Mouse (Mus musculus) hindbrain, embryonic 15.5 days (tissue): ENCODE data around the gene Ak6. TPM values are rescaled to one million over a fixed set of nuclear protein-coding genes. Genes with fewer than 3 reads are reported as not detected.
A peak's percentile ranks its signal among the peaks of the same experiment; 100 is the strongest.

Experiments
- ATAC-seq: fragments of 200-750 bp; cut with Nextera tagmentation; 2 replicates; pipeline ENCODE4 v1.8.0; 2017; ENCODE audit warnings: low read depth, moderate number of reproducible peaks, moderate TSS enrichment; ENCODE audit not compliant: low FRiP score
- H3K27ac ChIP-seq: fragments of 300-500 bp; sonication (generic); replicated peaks from 2 replicates; pipeline ENCODE4 v1.5.1; 2015; ENCODE audit warnings: mild to moderate bottlenecking, inconsistent platforms
- H3K27me3 ChIP-seq: fragments of 300-500 bp; sonication (generic); 2 replicates; pipeline ENCODE4 v1.6.1; 2015; ENCODE audit warnings: control low read depth, inconsistent platforms
- H3K36me3 ChIP-seq: fragments of 300-500 bp; sonication (generic); 2 replicates; pipeline ENCODE4 v1.6.1; 2015; ENCODE audit warnings: control low read depth, inconsistent platforms
- H3K4me1 ChIP-seq: fragments of 300-500 bp; sonication (generic); replicated peaks from 2 replicates; pipeline ENCODE4 v1.6.1; 2015; ENCODE audit warnings: control low read depth, inconsistent platforms
- H3K4me2 ChIP-seq: fragments of 300-500 bp; sonication (generic); 2 replicates; pipeline ENCODE4 v1.6.1; 2015; ENCODE audit warnings: moderate library complexity, mild to moderate bottlenecking, inconsistent platforms
- H3K4me3 ChIP-seq: fragments of 300-500 bp; sonication (generic); 2 replicates; pipeline ENCODE4 v1.5.1; 2015; ENCODE audit warnings: mild to moderate bottlenecking, inconsistent platforms
- H3K9ac ChIP-seq: fragments of 300-500 bp; sonication (generic); 2 replicates; pipeline ENCODE4 v1.6.1; 2015; ENCODE audit warnings: inconsistent platforms
- H3K9me3 ChIP-seq: fragments of 300-500 bp; sonication (generic); 2 replicates; pipeline ENCODE4 v1.6.1; 2016; ENCODE audit warnings: control low read depth, inconsistent platforms
- WGBS: fragments of 180-500 bp; shearing (Covaris S2); methylation state at CpG from one replicate; pipeline ENCODE4 v1.1.7; 2015; 5-methylcytosine and 5-hydroxymethylcytosine counted together
- polyA plus RNA-seq: library from polyadenylated mRNA; unstranded; fragments of >200 nt; fragmentation: Nextera tagmentation; extraction: Ambion mirVana; gene quantifications from 2 replicates; pipeline ENCODE4 v1.2.1, GENCODE M21; 2015

Ak6 gene
- polyA plus RNA-seq, 1 experiment from 2014 or later: 297 TPM

DNA sequence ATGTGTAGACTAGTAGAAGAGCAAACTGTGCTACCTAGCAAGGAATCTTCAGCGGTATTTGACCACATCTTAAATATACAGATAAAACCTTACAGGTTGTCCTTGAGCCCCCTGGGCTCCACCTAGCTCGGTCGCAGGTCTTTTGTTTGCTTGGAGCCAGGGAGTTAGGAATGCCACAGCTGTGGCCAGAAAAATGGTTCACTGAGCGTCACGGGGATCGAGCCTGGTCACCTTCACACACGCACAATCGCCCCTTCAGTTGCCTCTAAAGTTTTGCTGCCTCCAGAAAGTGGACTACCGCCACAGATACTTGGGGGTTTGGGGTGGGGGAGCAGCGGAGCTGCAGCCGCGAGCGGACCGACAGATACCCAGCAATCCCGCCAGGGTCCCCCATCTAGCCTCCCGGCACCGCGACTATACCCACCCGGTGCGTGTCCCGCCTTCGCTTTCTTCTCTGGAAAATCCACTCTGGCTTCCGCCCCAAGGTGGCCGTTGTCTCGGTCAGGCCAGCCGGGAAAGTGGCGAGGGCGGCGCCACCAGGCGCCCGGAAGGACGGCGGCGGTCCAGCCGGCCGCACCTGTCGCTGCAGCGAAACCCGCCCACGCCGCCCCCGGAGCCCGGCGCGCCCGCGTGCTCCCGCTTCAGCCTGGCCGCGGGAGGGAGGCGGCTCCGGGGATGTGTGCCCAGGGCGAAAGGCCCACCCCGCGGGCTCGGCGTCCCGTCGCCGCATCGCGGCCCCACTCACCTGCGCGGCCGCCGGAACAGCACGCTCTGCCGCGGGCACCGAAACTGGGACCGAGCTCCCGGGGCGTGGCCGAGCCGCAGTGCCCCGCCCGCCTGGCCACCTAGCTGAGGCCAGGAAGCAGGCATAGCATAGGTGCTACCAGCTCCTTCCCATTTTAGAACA is 34.3 kb upstream of the Ak6 start, which contains the start of gene Marveld2:
Marveld2 (minus strand) TSS at position 791 of the 907 bp plus-strand sequence.
- Histone ChIP-seq H3K4me2 (peak within 1 kb of the TSS; percentile 70), H3K4me1 (peaks cover 4% of the 10 kb centered on the region; the same call in 1 of the 2 replicates), H3K9ac (peak within 1 kb of the TSS; percentile 49), H3K9me3 (no peaks in the 10 kb centered on the region), H3K27me3 (peaks cover 13% of the 10 kb centered on the region), H3K36me3 (peaks cover 26% of the 10 kb centered on the region), H3K27ac (0 out of 2 replicates have a peak within 1 kb of the TSS, but pooled peaks have one; percentile 30), H3K4me3 (peak within 1 kb of the TSS; percentile 51)
- WGBS: 4% methylated on average over 71 of the region's 77 CpGs
- ATAC-seq: peak; percentile 71

DNA sequence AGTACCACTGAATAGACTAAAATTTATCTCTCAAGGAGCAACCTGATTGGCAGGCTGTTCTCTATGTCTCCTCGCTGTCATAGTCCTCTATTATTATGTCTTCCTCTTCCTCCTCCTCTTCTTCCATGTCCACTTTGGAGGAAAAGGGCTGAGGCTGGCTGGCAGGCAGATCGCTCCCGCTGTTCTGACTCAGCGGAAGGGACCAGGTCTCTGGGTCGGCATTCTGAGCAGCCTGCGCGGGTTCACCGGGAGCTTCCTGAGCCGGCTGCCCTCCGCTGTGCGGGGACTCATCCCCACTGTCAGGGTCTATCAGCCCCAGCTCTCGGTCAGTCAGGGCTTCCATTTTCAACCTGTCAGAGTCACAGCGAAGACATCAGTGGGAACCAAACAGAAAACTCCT is 33.2 kb upstream of the Ak6 start:
- H3K4me3 ChIP-seq: no peak overlapping the region
- WGBS: 76% methylated on average over 13 of the region's 13 CpGs
- ATAC-seq: no peak
- peaks cover 4% of the 10 kb centered on the region; the same call in 1 of the 2 replicates for H3K4me1 ChIP-seq
- H3K9ac ChIP-seq: no peak overlapping the region
- H3K36me3 ChIP-seq: peaks cover 37% of the 10 kb centered on the region
- H3K9me3 ChIP-seq: no peaks in the 10 kb centered on the region
- peaks cover 13% of the 10 kb centered on the region for H3K27me3 ChIP-seq
- no peak overlapping the region for H3K27ac ChIP-seq
- H3K4me2 ChIP-seq: no peak overlapping the region

DNA sequence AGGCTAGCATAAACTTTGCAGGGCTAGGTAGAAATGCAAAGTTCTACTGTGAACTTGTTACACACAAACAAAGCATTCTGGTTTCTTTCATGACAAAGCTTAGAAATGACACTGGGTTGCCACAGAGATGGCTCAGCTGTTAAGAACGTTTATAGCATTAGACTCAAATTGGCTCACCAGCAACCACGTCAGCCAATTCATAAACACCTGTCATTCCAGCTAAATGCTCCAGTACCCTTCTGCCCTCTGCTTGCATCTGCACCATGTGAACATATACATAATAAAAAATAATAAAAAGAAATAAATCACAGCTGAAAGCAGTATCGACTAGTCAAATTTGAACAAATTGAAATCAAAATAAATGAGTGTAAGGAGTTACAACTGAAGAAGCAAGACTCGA is 28.5 kb upstream of the Ak6 start:
- Histone ChIP-seq H3K9ac (no peak overlapping the region), H3K36me3 (peaks cover 72% of the 10 kb centered on the region), H3K4me3 (no peak overlapping the region), H3K27ac (no peak overlapping the region), H3K27me3 (peaks cover 12% of the 10 kb centered on the region), H3K9me3 (no peaks in the 10 kb centered on the region), H3K4me2 (no peak overlapping the region), H3K4me1 (no peaks in the 10 kb centered on the region)
- no peak for ATAC-seq
- WGBS: 90% methylated on average over 4 of the region's 4 CpGs

DNA sequence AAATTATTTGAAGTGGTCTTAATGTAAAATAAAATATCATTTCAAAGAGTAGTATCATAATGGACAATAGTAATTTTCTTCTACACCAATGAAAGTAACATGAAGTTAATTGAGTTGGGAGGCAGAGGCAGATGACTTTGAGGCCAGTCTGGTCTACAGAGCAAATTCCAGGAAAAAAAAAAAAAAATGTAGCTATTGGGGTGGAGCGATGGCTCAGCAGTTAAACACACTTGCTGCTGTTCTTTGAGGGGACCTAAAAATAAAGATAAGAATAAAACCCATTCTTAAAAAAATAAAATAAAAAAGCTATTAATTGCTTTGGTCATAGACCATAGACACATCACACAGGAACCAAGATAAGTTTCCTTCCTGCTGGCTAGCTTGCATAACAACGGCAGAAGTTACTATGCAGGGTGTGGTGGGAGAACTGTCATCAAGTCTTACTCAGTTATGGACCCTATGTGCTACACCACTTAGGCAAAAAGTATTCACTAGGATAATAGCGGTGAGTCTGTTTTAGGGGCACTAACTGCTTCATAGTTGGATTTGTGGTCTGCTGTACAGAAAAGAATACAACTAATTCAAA is 16.6 kb upstream of the Ak6 start:
- H3K9ac ChIP-seq: no peak overlapping the region
- no peak for ATAC-seq
- no peak overlapping the region for H3K4me3 ChIP-seq
- WGBS: 96% methylated on average over 3 of the region's 3 CpGs
- no peaks in the 10 kb centered on the region for H3K9me3 ChIP-seq
- no peak overlapping the region for H3K4me2 ChIP-seq
- H3K27me3 ChIP-seq: no peaks in the 10 kb centered on the region
- H3K36me3 ChIP-seq: peaks cover 74% of the 10 kb centered on the region
- no peak overlapping the region for H3K27ac ChIP-seq
- H3K4me1 ChIP-seq: no peaks in the 10 kb centered on the region

DNA sequence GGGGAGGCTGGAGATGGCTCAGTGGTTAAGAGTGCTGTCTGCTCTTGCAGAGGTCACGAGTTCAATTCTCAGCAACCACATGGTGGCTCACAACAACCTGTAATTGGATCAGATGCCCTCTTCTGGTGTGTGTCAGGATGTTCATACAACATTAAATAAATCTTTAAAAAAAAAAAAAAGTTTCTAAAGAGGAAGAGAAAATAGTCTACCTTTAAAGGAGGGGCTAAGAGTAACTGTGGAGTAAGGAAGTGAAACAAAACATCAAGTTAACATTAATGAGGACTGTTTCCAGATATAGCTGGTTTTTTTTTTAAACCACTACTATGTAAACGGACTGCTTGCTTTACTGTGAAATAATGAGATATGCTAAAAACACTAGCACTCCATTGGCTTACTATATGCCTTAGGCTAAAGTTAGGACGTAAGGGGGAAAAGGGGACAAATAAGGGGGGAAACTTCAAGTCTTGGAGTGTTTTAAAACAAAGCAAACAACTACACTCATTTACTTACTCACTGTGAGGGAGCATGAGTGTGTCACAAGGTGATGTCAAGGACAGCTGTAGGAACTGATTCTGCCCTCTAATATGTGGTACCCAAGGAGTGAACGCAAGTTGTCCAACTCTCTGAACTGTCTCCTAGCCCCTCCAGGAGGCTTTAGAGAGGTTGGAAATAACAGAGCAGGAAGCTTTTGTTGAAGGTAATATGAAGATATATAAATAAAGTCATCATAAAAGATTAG is 8.1 kb upstream of the Ak6 start:
- H3K4me2 ChIP-seq: no peak overlapping the region
- H3K4me3 ChIP-seq: no peak overlapping the region
- no peak overlapping the region for H3K27ac ChIP-seq
- no peak overlapping the region for H3K9ac ChIP-seq
- H3K9me3 ChIP-seq: no peaks in the 10 kb centered on the region
- 93% methylated on average over 4 of the region's 4 CpGs for WGBS
- H3K27me3 ChIP-seq: no peaks in the 10 kb centered on the region
- H3K4me1 ChIP-seq: no peaks in the 10 kb centered on the region
- no peak for ATAC-seq
- H3K36me3 ChIP-seq: peaks cover 80% of the 10 kb centered on the region

DNA sequence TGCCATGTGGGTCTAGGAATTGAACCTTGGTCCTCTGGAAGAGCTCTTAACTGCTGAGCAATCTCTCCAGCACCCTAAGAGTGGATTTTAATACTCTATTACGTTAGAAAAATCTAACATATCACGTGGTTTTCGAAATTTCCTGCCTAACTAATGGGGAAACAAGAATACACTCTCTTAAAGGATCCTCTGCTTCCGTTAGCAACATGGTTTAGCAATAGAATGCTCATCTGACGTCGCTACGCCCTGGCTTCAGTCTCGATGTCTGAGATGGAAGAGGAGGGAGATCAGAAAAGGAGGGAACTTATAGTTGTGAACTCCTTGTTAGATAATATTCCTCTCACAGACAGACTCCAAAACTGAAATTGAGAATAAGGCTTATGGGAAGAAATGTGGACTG is 2.6 kb upstream of the Ak6 start:
- Histone ChIP-seq H3K9me3 (no peaks in the 10 kb centered on the region), H3K27ac (no peak overlapping the region), H3K4me2 (no peak overlapping the region), H3K4me1 (peaks cover 10% of the 10 kb centered on the region), H3K36me3 (peaks cover 40% of the 10 kb centered on the region), H3K9ac (no peak overlapping the region), H3K27me3 (no peaks in the 10 kb centered on the region), H3K4me3 (no peak overlapping the region)
- no peak for ATAC-seq
- WGBS: 96% methylated on average over 8 of the region's 8 CpGs

DNA sequence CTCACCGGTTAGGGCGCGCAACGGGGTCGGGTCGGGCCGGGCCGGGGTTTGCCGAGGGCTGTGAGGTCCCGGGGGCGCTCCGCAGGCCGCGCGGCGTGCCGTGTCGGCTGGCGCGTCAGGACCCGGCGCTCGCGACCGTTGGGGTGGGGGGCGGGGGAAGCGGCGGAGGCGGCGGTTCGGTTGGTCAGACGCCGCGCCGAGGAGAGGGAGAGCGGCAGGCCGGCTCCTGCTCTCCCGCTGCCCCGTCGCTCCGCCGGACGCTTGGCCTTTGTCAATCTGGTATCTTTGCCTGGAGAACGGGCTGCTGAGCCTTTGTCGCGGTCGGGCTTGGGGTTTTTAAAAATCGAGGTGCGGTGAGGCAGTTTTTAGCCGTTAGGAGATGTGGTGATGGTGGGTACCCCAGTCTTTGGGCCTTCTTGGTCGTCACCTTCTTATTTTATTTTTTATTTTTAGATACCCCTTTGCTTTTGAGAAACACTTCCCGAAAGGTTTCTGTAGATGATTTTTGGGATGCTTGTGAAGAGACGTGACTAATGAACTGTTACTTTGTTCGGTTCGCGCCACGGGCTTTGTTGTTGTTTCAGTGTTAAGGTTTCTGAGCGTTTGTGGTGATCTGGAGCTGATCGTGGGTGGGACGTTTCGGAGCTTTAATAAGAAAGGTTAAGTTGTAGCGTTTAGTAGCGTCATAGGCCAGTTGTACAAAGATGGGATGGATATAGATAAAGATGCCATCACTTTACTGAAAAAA is 834 bp downstream of the Ak6 start, which contains the start of gene Taf9:
Taf9 (plus strand) TSS at position 141 of the 748 bp plus-strand sequence.
- ATAC-seq: no peak; the same call in 1 of the 2 replicates
- peak within 1 kb of the TSS; percentile 98 for H3K27ac ChIP-seq
- no peaks in the 10 kb centered on the region for H3K27me3 ChIP-seq
- peaks cover 13% of the 10 kb centered on the region; the same call in 1 of the 2 replicates for H3K36me3 ChIP-seq
- peak within 1 kb of the TSS; percentile 79 for H3K4me3 ChIP-seq
- peak within 1 kb of the TSS; percentile 76 for H3K4me2 ChIP-seq
- under 1% methylated on average over 52 of the region's 63 CpGs for WGBS
- H3K9ac ChIP-seq: peak within 1 kb of the TSS; percentile 73
- peaks cover 15% of the 10 kb centered on the region for H3K4me1 ChIP-seq
- no peaks in the 10 kb centered on the region for H3K9me3 ChIP-seq

DNA sequence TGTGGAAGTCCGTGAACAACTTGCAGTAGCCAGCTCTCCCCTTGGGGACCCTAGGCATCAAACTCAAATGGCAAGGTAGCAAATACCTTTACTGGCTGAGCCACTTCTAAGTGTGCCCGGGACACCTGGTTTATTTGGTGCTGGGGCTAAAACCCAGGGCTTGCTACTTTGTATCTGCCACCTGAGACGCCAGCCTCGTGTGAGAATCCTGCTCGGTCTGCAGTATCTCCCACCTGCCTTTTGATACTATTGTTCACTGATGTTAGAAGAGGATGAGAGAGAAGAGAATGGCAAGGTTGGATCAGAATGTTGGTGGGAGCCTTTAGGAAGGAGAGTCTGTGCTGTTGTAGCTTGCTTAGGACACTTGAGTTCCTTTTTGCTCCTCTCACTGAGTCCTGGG is 7.3 kb downstream of the Ak6 start:
- Histone ChIP-seq H3K4me2 (no peak overlapping the region), H3K27me3 (no peaks in the 10 kb centered on the region), H3K4me1 (peaks cover 4% of the 10 kb centered on the region; the same call in 1 of the 2 replicates), H3K9ac (no peak overlapping the region), H3K4me3 (no peak overlapping the region), H3K9me3 (no peaks in the 10 kb centered on the region), H3K36me3 (peaks cover 6% of the 10 kb centered on the region; the same call in 1 of the 2 replicates), H3K27ac (no peak overlapping the region)
- no peak for ATAC-seq
- 93% methylated on average over 5 of the region's 5 CpGs for WGBS

DNA sequence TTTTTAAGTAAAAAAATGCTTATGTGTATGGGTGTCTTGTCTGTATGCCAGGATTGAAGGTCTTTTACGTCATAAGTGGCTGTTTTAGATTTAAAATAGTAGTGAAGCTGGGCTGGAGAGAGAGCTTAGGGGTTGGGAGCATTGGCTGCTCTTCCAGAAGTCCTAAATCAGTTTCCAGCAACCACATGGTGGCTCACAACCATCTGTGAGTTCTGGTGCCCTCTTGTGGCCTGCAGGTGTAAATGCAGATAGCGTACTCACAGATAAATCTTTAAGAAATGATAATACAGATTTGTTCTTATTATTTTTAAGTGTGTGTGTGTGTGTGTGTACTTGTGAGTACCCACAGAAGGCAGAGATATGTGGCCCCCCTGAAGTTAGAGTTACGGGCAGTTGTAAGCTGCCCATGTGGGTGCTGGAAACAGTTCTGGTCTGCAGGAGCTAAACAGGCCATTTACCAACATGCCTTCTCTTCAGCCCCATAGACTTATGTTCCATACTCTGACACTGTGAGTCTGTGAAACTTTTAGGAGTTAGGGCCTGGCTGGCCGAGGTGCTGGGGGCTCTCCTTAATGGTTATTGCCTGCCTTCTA is 9.2 kb downstream of the Ak6 start:
- Histone ChIP-seq H3K4me2 (no peak overlapping the region), H3K27ac (no peak overlapping the region), H3K4me1 (no peaks in the 10 kb centered on the region), H3K27me3 (no peaks in the 10 kb centered on the region), H3K9me3 (no peaks in the 10 kb centered on the region), H3K36me3 (peaks cover 6% of the 10 kb centered on the region; the same call in 1 of the 2 replicates), H3K4me3 (no peak overlapping the region), H3K9ac (no peak overlapping the region)
- no peak; the same call in 1 of the 2 replicates for ATAC-seq
- 60% methylated on average over 4 of the region's 4 CpGs for WGBS

DNA sequence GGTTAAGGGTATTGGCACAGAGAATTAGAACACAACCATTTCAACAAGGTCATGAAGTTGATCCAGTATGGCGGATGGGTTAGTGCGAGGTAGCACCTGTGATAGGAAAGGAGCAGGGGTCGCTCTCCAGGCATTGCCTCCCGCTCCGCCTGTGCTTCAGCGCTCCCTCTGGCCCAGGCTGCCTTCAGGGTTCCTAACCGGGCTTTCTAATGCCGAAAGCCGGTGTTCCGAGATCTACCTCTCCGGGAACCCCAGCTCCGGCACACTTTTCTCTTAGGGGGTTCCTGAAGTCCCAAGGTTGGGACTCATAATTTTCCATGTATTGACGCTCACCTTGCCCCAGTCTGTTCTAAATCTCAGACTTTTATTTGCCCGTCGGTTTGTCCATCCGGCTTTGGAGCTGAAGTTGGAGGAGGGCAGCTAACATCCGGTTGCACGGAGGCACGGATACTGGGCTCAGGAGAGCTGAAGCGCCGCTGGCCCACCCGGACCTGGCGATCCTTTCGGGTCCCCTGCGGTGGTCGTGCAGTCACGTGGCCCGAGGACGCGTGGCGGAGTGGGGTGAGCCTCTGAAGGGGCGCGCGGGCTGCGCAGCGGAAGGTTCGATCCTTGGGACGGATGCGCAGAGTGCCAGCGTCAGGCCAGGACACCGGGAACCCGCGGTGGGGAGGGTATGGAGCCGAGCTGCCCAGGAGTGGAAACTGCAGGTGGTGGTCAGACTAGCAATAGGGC is 18.7 kb downstream of the Ak6 start, which contains the start of gene Ccdc125:
Ccdc125 (plus strand) TSS at position 427 of the 732 bp plus-strand sequence.
- ATAC-seq: peak; percentile 65
- peak within 1 kb of the TSS; percentile 35 for H3K9ac ChIP-seq
- H3K9me3 ChIP-seq: no peaks in the 10 kb centered on the region
- H3K4me3 ChIP-seq: peak within 1 kb of the TSS; percentile 51
- H3K36me3 ChIP-seq: peaks cover 10% of the 10 kb centered on the region
- 0 out of 2 replicates have a peak, but pooled peaks cover 2% of the 10 kb centered on the region for H3K27me3 ChIP-seq
- peaks cover 9% of the 10 kb centered on the region for H3K4me1 ChIP-seq
- H3K27ac ChIP-seq: no peak within 1 kb of the TSS
- under 1% methylated on average over 44 of the region's 44 CpGs for WGBS
- peak within 1 kb of the TSS; percentile 95 for H3K4me2 ChIP-seq
